Mouse (Mus musculus) cerebellum, adult 2 months (tissue): ENCODE data around the gene Sowahd.

Experiments
- CTCF ChIP-seq: fragments of 200-500 bp; IDR thresholded peaks from 2 replicates; pipeline ENCODE4 v1.5.1; 2011; ENCODE audit warnings: low read depth, mild to moderate bottlenecking, control low read depth, low read length, moderate library complexity, borderline replicate concordance; ENCODE audit not compliant: insufficient read depth
- POLR2A ChIP-seq: fragments of 200-500 bp; IDR thresholded peaks from 2 replicates; pipeline ENCODE4 v1.6.1; 2011; ENCODE audit warnings: low read length, control low read depth, borderline replicate concordance; ENCODE audit not compliant: insufficient read depth

DNA sequence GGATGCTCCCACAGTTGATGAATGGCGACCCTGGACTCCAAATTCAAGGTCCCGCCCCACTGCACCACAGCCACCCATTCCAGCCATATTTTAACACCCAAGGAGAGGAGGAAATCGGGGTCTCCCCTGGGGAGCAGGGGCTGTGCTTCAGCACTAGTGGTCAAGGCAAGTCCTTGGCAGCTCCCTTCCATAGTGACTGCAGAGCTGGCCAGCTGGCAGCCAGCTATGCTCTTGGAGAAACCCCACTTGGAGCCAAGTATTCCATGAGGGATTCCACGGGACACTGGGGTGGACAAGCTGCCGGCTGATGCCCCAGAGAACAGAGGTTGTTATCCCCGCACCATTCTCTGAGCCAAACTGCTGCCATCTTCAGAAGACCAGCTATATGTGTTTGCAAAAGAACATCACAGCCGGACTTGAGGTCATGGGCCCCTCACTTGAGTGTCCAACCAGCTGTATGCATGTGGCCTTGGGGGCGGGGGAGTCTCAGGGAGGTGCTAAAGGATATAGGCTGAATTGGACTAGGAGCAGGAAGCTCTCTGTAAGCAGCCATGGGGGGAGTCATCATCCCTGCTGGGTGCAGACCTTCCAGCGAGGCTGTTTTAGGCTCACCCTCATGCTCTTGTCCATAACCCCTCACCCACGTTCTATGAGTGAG, 24.9 kb upstream of the Sowahd start:
- no peak for TF ChIP-seq POLR2A
- no peak for TF ChIP-seq CTCF
